Mouse (Mus musculus): ENCODE results near the gene Mat2a. TPM values are rescaled to one million over a fixed set of nuclear protein-coding genes. Genes with fewer than 3 reads are reported as not detected.
A peak's percentile ranks its signal among the peaks of the same experiment; 100 is the strongest.

Gene Mat2a
- polyA plus RNA-seq, 1 experiment from 2014 or later: 165 TPM

DNA sequence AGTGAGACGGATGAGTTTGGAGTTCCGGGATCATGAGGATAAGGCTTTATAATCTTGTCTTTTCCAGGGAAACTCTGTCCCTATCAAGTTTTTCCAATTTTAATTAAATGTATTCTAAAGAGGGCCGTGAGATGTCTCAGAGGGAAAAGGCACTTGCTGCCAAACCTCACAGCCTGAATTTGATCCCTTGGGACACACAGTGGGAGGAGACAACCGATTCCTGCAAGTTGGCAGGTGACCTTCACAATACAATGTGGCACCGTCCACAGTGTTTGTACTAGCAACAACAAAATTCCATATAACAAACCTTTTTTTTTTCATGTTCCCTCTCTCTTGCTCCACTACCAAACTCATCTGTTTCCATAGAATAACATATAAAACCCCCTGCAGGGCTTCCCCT is 19.6 kb upstream of the Mat2a start:
- 31% methylated on average over 5 of the region's 5 CpGs for WGBS
- no peak for DNase-seq (ENCODE audit: low spot score)
- TF ChIP-seq EP300 (IDR thresholded peaks at IDR 0.05) (no peak), CTCF (IDR thresholded peaks at IDR 0.05) (no peak)
- Histone ChIP-seq H3K27me3 (replicated peaks; ENCODE audit: insufficient read depth, low read length) (no peaks in the 10 kb centered on the region), H3K9me3 (ENCODE audit: low read length) (no peaks in the 10 kb centered on the region), H3K27ac (ENCODE audit: low read length) (peak overlapping the region; percentile 35; the same call in 1 of the 2 replicates), H3K36me3 (ENCODE audit: insufficient read depth, low read length) (no peaks in the 10 kb centered on the region), H3K4me1 (ENCODE audit: insufficient read depth, low read depth, low read length) (peaks cover 4% of the 10 kb centered on the region; the same call in 1 of the 2 replicates), H3K9ac (replicated peaks; ENCODE audit: low read depth) (no peak overlapping the region), H3K4me3 (ENCODE audit: low read depth, low read length) (no peak overlapping the region), H3K4me2 (replicated peaks; ENCODE audit: low read depth, low read length) (no peak overlapping the region)
- no peak for ATAC-seq

DNA sequence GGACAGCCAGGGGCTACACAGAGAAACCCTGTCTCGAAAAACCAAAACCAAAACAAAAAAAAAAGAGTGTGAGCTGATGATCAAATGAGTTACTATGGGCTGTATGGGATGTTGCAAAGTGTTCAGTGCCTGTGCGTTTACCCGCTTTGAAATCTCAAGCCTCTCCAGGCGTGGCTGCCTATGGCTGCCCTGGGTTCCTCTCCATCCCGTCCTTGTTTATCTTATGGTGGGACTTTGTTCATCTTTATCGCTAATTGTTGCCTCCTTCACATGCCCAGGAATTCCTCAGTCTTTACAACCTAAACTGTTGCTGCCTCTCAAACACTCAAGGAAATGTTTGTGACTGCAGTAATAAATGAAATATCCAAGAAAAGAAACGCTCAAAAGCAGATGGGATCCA is 19.1 kb upstream of the Mat2a start:
- Histone ChIP-seq H3K4me2 (replicated peaks; ENCODE audit: low read depth, low read length) (no peak overlapping the region), H3K4me1 (ENCODE audit: insufficient read depth, low read depth, low read length) (peaks cover 4% of the 10 kb centered on the region; the same call in 1 of the 2 replicates), H3K36me3 (ENCODE audit: insufficient read depth, low read length) (no peaks in the 10 kb centered on the region), H3K4me3 (ENCODE audit: low read depth, low read length) (no peak overlapping the region), H3K27me3 (replicated peaks; ENCODE audit: insufficient read depth, low read length) (no peaks in the 10 kb centered on the region), H3K27ac (ENCODE audit: low read length) (peak overlapping the region; percentile 35; the same call in 1 of the 2 replicates), H3K9me3 (ENCODE audit: low read length) (no peaks in the 10 kb centered on the region), H3K9ac (replicated peaks; ENCODE audit: low read depth) (no peak overlapping the region)
- DNase-seq (ENCODE audit: low spot score) (no peak), ATAC-seq (no peak)
- TF ChIP-seq CTCF (IDR thresholded peaks at IDR 0.05) (no peak), EP300 (IDR thresholded peaks at IDR 0.05) (no peak)
- WGBS: 35% methylated on average over 7 of the region's 7 CpGs

DNA sequence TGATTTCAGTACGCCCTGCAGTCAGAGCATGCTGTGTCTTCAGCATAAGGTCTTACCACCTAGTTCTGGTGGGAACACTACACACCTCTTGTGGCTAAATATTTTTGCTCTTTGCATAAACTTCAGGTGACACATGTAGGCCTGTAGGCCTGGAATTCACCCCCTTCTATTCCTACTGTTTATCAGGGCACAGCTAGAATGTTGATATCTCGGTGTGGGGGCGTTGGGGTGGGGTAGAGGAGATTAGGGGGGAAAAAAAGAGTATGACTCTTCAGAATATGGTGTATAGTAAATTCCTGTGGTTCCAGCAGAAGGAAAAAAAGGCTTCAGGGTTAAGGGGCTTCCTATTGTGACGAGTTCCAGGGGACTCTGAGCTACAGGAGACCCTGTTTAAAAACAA is 17.2 kb upstream of the Mat2a start:
- H3K27ac ChIP-seq (ENCODE audit: low read length): no peak overlapping the region
- WGBS: 73% methylated on average over 4 of the region's 4 CpGs
- no peak overlapping the region for H3K9ac ChIP-seq (replicated peaks; ENCODE audit: low read depth)
- ATAC-seq (no peak), DNase-seq (ENCODE audit: low spot score) (no peak)
- H3K4me3 ChIP-seq (ENCODE audit: low read depth, low read length): no peak overlapping the region
- H3K27me3 ChIP-seq (replicated peaks; ENCODE audit: insufficient read depth, low read length): no peaks in the 10 kb centered on the region
- no peaks in the 10 kb centered on the region for H3K9me3 ChIP-seq (ENCODE audit: low read length)
- H3K4me1 ChIP-seq (ENCODE audit: insufficient read depth, low read depth, low read length): peaks cover 4% of the 10 kb centered on the region; the same call in 1 of the 2 replicates
- no peaks in the 10 kb centered on the region for H3K36me3 ChIP-seq (ENCODE audit: insufficient read depth, low read length)
- H3K4me2 ChIP-seq (replicated peaks; ENCODE audit: low read depth, low read length): no peak overlapping the region
- no peak for TF ChIP-seq CTCF (IDR thresholded peaks at IDR 0.05)
- TF ChIP-seq EP300 (IDR thresholded peaks at IDR 0.05): no peak

DNA sequence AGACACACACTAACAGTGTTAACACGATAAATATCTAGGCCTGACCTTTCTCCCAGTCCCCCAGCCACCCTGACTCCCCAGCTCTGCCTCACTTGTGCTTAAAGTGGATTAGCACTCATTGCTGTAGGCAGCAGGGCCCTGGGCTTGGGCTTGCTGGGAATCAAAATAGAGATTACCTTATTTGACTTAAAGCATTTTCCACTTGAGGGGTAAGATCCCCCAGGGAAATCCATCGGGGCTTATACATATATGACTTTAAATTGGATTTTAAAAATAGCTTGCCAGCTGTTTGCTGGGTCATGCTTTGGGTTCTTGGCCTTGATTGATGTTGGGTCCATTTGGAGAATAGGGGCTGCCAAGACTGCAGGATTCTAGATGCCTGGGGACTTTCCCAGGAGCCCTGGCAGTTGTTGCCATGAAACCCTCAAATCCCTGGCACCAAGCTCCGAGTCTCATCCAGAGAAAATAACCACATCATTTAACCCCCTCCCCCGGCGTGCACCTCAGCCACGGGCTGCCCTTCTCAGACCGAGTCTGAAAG is 15.5 kb upstream of the Mat2a start:
- DNase-seq (ENCODE audit: low spot score): no peak
- Histone ChIP-seq H3K9ac (replicated peaks; ENCODE audit: low read depth) (no peak overlapping the region), H3K36me3 (ENCODE audit: insufficient read depth, low read length) (no peaks in the 10 kb centered on the region), H3K4me3 (ENCODE audit: low read depth, low read length) (no peak overlapping the region), H3K4me1 (ENCODE audit: insufficient read depth, low read depth, low read length) (peaks cover 4% of the 10 kb centered on the region; the same call in 1 of the 2 replicates), H3K9me3 (ENCODE audit: low read length) (no peaks in the 10 kb centered on the region), H3K27ac (ENCODE audit: low read length) (peak overlapping the region; percentile 58; the same call in 1 of the 2 replicates), H3K27me3 (replicated peaks; ENCODE audit: insufficient read depth, low read length) (no peaks in the 10 kb centered on the region), H3K4me2 (replicated peaks; ENCODE audit: low read depth, low read length) (no peak overlapping the region)
- TF ChIP-seq CTCF (IDR thresholded peaks at IDR 0.05) (no peak), EP300 (IDR thresholded peaks at IDR 0.05) (no peak)
- 65% methylated on average over 7 of the region's 7 CpGs for WGBS
- no peak for ATAC-seq

DNA sequence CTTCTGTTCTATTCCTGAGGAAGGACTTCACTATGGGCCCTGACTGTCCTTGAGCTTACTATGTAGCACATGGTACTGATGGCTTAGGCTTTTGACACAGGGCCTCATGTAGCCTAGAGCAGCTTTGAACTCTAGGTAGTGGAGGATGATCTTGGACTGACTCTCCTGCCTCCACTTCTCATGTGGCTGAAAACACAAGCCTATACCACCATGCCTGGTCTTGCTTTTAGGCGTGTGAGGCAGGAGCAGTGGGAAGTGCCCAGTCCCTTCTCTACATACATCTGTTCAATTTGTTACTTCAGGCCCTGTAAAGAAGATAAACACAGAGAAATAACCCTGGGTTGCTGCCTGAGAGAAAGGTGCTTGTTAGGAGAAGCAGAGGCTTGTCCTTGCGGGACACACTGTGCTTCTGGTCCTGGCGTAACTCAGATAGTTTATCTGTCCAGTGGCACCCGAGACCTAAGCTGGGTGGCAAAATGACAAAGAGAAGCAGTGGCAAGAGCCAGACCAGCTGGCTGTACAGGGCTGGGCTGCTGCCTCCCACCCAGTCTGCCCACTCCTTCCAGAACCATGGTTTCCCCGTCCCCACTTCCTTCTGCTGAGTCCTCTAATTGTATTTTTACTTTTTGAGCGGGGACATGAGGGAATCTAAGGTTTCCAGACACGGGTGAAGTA is 14.9 kb upstream of the Mat2a start:
- no peak overlapping the region for H3K4me3 ChIP-seq (ENCODE audit: low read depth, low read length)
- no peaks in the 10 kb centered on the region for H3K27me3 ChIP-seq (replicated peaks; ENCODE audit: insufficient read depth, low read length)
- H3K9me3 ChIP-seq (ENCODE audit: low read length): no peaks in the 10 kb centered on the region
- 44% methylated on average over 7 of the region's 7 CpGs for WGBS
- no peak overlapping the region for H3K9ac ChIP-seq (replicated peaks; ENCODE audit: low read depth)
- H3K36me3 ChIP-seq (ENCODE audit: insufficient read depth, low read length): no peaks in the 10 kb centered on the region
- DNase-seq (ENCODE audit: low spot score) (peak; percentile 77), ATAC-seq (peak; percentile 92)
- H3K27ac ChIP-seq (ENCODE audit: low read length): peak overlapping the region; percentile 58
- no peak overlapping the region for H3K4me2 ChIP-seq (replicated peaks; ENCODE audit: low read depth, low read length)
- TF ChIP-seq CTCF (IDR thresholded peaks at IDR 0.05) (no peak), EP300 (IDR thresholded peaks at IDR 0.05) (peak; percentile 41; the same call in 1 of the 2 replicates)
- peaks cover 4% of the 10 kb centered on the region; the same call in 1 of the 2 replicates for H3K4me1 ChIP-seq (ENCODE audit: insufficient read depth, low read depth, low read length)

DNA sequence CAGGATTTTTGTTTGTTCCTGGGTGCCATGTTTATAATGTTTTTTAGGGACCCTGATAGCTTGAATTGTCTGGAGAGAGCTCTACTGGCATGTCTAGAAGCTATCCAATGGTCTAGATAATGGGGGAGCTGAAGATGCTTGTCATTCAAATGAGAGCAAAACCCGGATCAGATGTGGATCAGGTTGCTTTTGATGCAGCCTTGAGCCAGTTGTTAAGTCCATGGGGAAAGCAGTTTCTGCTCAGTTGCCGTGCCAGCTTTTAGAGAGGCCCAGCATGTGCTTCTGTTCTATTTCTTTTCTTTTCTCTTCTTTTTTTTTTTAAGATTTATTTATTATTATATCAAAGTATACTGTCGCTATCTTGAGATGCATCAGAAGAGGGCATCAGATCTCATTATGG is 14.2 kb upstream of the Mat2a start:
- 87% methylated on average over 3 of the region's 3 CpGs for WGBS
- H3K9me3 ChIP-seq (ENCODE audit: low read length): no peaks in the 10 kb centered on the region
- H3K4me3 ChIP-seq (ENCODE audit: low read depth, low read length): no peak overlapping the region
- H3K4me1 ChIP-seq (ENCODE audit: insufficient read depth, low read depth, low read length): peaks cover 4% of the 10 kb centered on the region; the same call in 1 of the 2 replicates
- TF ChIP-seq CTCF (IDR thresholded peaks at IDR 0.05): no peak
- no peak overlapping the region for H3K4me2 ChIP-seq (replicated peaks; ENCODE audit: low read depth, low read length)
- H3K9ac ChIP-seq (replicated peaks; ENCODE audit: low read depth): no peak overlapping the region
- ATAC-seq: no peak
- no peak for DNase-seq (ENCODE audit: low spot score)
- no peak overlapping the region for H3K27ac ChIP-seq (ENCODE audit: low read length)
- no peaks in the 10 kb centered on the region for H3K36me3 ChIP-seq (ENCODE audit: insufficient read depth, low read length)
- no peaks in the 10 kb centered on the region for H3K27me3 ChIP-seq (replicated peaks; ENCODE audit: insufficient read depth, low read length)

Measured in lung, postnatal 0 days (tissue).